Mouse (Mus musculus) hindbrain, embryonic 15.5 days (tissue): ENCODE measurements around the gene Xpa. TPM values are rescaled to one million over a fixed set of nuclear protein-coding genes. Genes with fewer than 3 reads are reported as not detected.

Source experiments
- ATAC-seq: fragments of 200-750 bp; cut with Nextera tagmentation; 2 replicates; pipeline ENCODE4 v1.8.0; 2017; ENCODE audit warnings: low read depth, moderate number of reproducible peaks, moderate TSS enrichment; ENCODE audit not compliant: low FRiP score
- H3K27ac ChIP-seq: fragments of 300-500 bp; sonication (generic); replicated peaks from 2 replicates; pipeline ENCODE4 v1.5.1; 2015; ENCODE audit warnings: mild to moderate bottlenecking, inconsistent platforms
- H3K27me3 ChIP-seq: fragments of 300-500 bp; sonication (generic); 2 replicates; pipeline ENCODE4 v1.6.1; 2015; ENCODE audit warnings: control low read depth, inconsistent platforms
- H3K36me3 ChIP-seq: fragments of 300-500 bp; sonication (generic); 2 replicates; pipeline ENCODE4 v1.6.1; 2015; ENCODE audit warnings: control low read depth, inconsistent platforms
- H3K4me1 ChIP-seq: fragments of 300-500 bp; sonication (generic); replicated peaks from 2 replicates; pipeline ENCODE4 v1.6.1; 2015; ENCODE audit warnings: control low read depth, inconsistent platforms
- H3K4me2 ChIP-seq: fragments of 300-500 bp; sonication (generic); 2 replicates; pipeline ENCODE4 v1.6.1; 2015; ENCODE audit warnings: moderate library complexity, mild to moderate bottlenecking, inconsistent platforms
- H3K4me3 ChIP-seq: fragments of 300-500 bp; sonication (generic); 2 replicates; pipeline ENCODE4 v1.5.1; 2015; ENCODE audit warnings: mild to moderate bottlenecking, inconsistent platforms
- H3K9ac ChIP-seq: fragments of 300-500 bp; sonication (generic); 2 replicates; pipeline ENCODE4 v1.6.1; 2015; ENCODE audit warnings: inconsistent platforms
- H3K9me3 ChIP-seq: fragments of 300-500 bp; sonication (generic); 2 replicates; pipeline ENCODE4 v1.6.1; 2016; ENCODE audit warnings: control low read depth, inconsistent platforms
- WGBS: fragments of 180-500 bp; shearing (Covaris S2); methylation state at CpG from one replicate; pipeline ENCODE4 v1.1.7; 2015; 5-methylcytosine and 5-hydroxymethylcytosine counted together
- polyA plus RNA-seq: library from polyadenylated mRNA; unstranded; fragments of >200 nt; fragmentation: Nextera tagmentation; extraction: Ambion mirVana; gene quantifications from 2 replicates; pipeline ENCODE4 v1.2.1, GENCODE M21; 2015

Gene Xpa
- polyA plus RNA-seq, 1 experiment from 2014 or later = 30.7 TPM

GRCm38 (mm10) chr4:46185423-46185822 is 10.7 kb downstream of the Xpa start:
- no peaks in the 10 kb centered on the region for H3K27me3 ChIP-seq
- no peak for ATAC-seq
- WGBS = 85% methylated on average over 8 of the region's 8 CpGs

GRCm38 (mm10) chr4:46182181-46182580 is 13.9 kb downstream of the Xpa start:
- no peak for ATAC-seq
- Histone ChIP-seq H3K27ac (no peak overlapping the region), H3K9ac (no peak overlapping the region), H3K4me3 (no peak overlapping the region), H3K27me3 (no peaks in the 10 kb centered on the region), H3K9me3 (no peaks in the 10 kb centered on the region), H3K4me2 (no peak overlapping the region), H3K4me1 (no peaks in the 10 kb centered on the region), H3K36me3 (peaks cover 75% of the 10 kb centered on the region)
- 91% methylated on average over 7 of the region's 7 CpGs for WGBS

More at GRCm38 (mm10) chr4:46185423-46185822, 10.7 kb downstream of the Xpa start:
- Histone ChIP-seq H3K9me3 (no peaks in the 10 kb centered on the region), H3K4me1 (no peaks in the 10 kb centered on the region), H3K4me3 (no peak overlapping the region), H3K9ac (no peak overlapping the region), H3K4me2 (no peak overlapping the region), H3K27ac (no peak overlapping the region), H3K36me3 (peaks cover 74% of the 10 kb centered on the region)

DNA sequence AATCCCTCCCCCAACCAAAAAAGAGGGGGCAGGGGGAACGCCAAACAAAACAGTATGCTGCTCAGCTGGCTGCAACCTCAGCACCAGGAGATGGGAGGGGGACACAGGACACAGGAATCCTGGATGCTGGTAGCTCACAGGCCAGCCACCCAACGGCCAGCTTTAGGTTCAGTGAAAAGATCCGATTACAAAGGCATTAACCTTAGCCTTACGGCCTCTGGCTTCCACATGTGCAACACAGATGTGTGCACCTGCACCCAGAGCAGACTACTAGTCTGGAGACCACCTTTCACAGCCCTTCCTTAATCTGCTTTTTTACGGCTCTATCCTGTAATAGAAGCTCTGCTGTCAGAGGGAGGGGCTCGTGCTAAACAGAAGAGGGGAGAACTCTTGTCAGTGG is 14.9 kb downstream of the Xpa start:
- WGBS = 79% methylated on average over 6 of the region's 6 CpGs
- no peaks in the 10 kb centered on the region for H3K4me1 ChIP-seq
- no peak overlapping the region for H3K9ac ChIP-seq
- H3K4me3 ChIP-seq = no peak overlapping the region
- H3K9me3 ChIP-seq = no peaks in the 10 kb centered on the region
- peaks cover 82% of the 10 kb centered on the region for H3K36me3 ChIP-seq
- no peaks in the 10 kb centered on the region for H3K27me3 ChIP-seq
- H3K27ac ChIP-seq = no peak overlapping the region
- no peak overlapping the region for H3K4me2 ChIP-seq
- no peak for ATAC-seq

GRCm38 (mm10) chr4:46177496-46177895 is 18.6 kb downstream of the Xpa start:
- Histone ChIP-seq H3K9ac (no peak overlapping the region), H3K4me2 (no peak overlapping the region), H3K9me3 (no peaks in the 10 kb centered on the region), H3K27ac (no peak overlapping the region), H3K4me3 (no peak overlapping the region), H3K27me3 (no peaks in the 10 kb centered on the region), H3K4me1 (no peaks in the 10 kb centered on the region), H3K36me3 (peaks cover 84% of the 10 kb centered on the region)
- WGBS = 89% methylated on average over 7 of the region's 7 CpGs
- no peak for ATAC-seq

- 80% methylated on average over 5 of the region's 5 CpGs for WGBS
- Histone ChIP-seq H3K27me3 (no peaks in the 10 kb centered on the region), H3K9me3 (no peaks in the 10 kb centered on the region), H3K9ac (no peak overlapping the region), H3K4me3 (no peak overlapping the region), H3K27ac (no peak overlapping the region), H3K36me3 (peaks cover 83% of the 10 kb centered on the region), H3K4me2 (no peak overlapping the region), H3K4me1 (no peaks in the 10 kb centered on the region)
- no peak for ATAC-seq
Measured at GRCm38 (mm10) chr4:46177018-46177417, 19.1 kb downstream of the Xpa start.

DNA sequence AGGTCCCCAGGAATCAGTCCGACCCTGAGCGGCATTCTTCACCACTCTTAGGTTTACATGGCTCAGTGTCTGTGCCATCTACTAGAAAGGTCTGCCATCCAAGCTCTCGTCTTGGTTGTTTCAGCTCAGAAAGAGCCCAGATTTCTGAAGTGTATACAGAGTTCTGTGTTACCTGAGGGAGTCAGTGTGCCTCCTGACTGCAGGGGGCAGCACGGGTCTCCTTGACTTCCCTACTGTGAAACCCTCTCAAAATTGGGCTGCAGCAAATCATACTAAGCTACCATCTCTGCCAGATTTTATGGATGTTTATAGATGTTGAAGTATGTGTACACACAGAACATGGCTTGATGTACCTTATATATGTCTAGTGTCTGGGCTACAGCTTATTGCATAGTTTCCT is 19.8 kb downstream of the Xpa start:
- H3K27ac ChIP-seq = no peak overlapping the region
- WGBS = 80% methylated on average over 4 of the region's 4 CpGs
- no peaks in the 10 kb centered on the region for H3K4me1 ChIP-seq
- no peaks in the 10 kb centered on the region for H3K27me3 ChIP-seq
- H3K4me3 ChIP-seq = no peak overlapping the region
- no peak overlapping the region for H3K9ac ChIP-seq
- no peak for ATAC-seq
- H3K4me2 ChIP-seq = no peak overlapping the region
- no peaks in the 10 kb centered on the region for H3K9me3 ChIP-seq
- H3K36me3 ChIP-seq = peaks cover 83% of the 10 kb centered on the region

DNA sequence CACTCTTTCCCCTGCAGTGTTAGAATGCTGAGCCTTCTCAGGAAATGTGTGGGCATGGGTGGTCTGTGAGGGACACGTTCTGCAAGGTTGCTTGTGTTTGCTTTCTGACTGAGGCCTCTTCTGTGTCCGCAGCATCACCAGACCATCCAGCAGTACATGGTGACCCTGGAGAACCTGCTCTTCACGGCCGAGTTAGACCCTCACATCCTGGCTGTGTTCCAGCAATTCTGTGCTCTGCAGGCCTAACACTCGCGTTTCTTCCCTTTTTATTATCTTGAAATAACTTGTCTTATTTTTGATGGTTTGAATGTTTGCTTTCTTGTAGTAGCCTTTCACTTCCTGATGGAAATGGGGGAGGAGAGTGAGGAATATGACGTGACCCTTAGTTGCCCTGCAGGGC is 24.4 kb downstream of the Xpa start:
- no peak overlapping the region for H3K4me3 ChIP-seq
- H3K36me3 ChIP-seq = peaks cover 93% of the 10 kb centered on the region
- no peak overlapping the region for H3K27ac ChIP-seq
- no peaks in the 10 kb centered on the region for H3K27me3 ChIP-seq
- H3K9ac ChIP-seq = no peak overlapping the region
- WGBS = 82% methylated on average over 7 of the region's 7 CpGs
- no peak overlapping the region for H3K4me2 ChIP-seq
- H3K4me1 ChIP-seq = no peaks in the 10 kb centered on the region
- no peak for ATAC-seq
- no peaks in the 10 kb centered on the region for H3K9me3 ChIP-seq

DNA sequence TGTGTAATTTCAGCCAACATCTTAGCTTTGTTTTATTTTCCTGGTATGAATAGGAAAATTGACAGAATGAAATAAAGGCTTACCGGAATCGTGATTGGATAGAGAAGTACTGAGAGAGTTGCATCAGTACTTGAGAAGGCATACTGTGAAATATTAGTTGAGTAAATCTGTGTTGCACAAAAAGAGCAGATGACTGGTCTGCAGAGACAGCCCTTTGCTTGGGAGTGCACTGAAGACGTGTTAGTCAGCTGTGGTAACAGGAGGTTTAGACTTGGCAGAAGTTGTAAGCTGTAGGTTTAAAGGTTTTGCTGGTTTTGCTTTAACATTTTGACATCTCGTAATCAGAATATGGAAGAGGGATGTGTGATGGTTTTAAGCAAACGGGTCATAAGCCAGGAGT is 30.3 kb downstream of the Xpa start:
- no peaks in the 10 kb centered on the region for H3K9me3 ChIP-seq
- no peak for ATAC-seq
- H3K27ac ChIP-seq = no peak overlapping the region
- H3K27me3 ChIP-seq = no peaks in the 10 kb centered on the region
- peaks cover 95% of the 10 kb centered on the region for H3K36me3 ChIP-seq
- H3K9ac ChIP-seq = no peak overlapping the region
- H3K4me2 ChIP-seq = no peak overlapping the region
- WGBS = 94% methylated on average over 5 of the region's 5 CpGs
- H3K4me1 ChIP-seq = no peaks in the 10 kb centered on the region
- no peak overlapping the region for H3K4me3 ChIP-seq

GRCm38 (mm10) chr4:46164027-46164426 is 32.1 kb downstream of the Xpa start:
- H3K9ac ChIP-seq = no peak overlapping the region
- H3K27ac ChIP-seq = no peak overlapping the region
- no peaks in the 10 kb centered on the region for H3K9me3 ChIP-seq
- ATAC-seq = no peak
- H3K4me3 ChIP-seq = no peak overlapping the region
- H3K4me2 ChIP-seq = no peak overlapping the region
- peaks cover 95% of the 10 kb centered on the region for H3K36me3 ChIP-seq
- 86% methylated on average over 2 of the region's 2 CpGs for WGBS
- H3K4me1 ChIP-seq = no peaks in the 10 kb centered on the region
- no peaks in the 10 kb centered on the region for H3K27me3 ChIP-seq

GRCm38 (mm10) chr4:46151903-46152544 is 44.1 kb downstream of the Xpa start:
- Histone ChIP-seq H3K4me1 (no peaks in the 10 kb centered on the region), H3K9me3 (no peaks in the 10 kb centered on the region), H3K27ac (no peak overlapping the region), H3K4me2 (no peak overlapping the region), H3K9ac (no peak overlapping the region), H3K36me3 (peaks cover 73% of the 10 kb centered on the region), H3K27me3 (no peaks in the 10 kb centered on the region), H3K4me3 (no peak overlapping the region)
- WGBS = 96% methylated on average over 12 of the region's 12 CpGs
- no peak for ATAC-seq

- H3K4me2 ChIP-seq = no peak overlapping the region
- no peaks in the 10 kb centered on the region for H3K9me3 ChIP-seq
- no peak overlapping the region for H3K9ac ChIP-seq
- 98% methylated on average over 1 of the region's 1 CpGs for WGBS
- H3K27me3 ChIP-seq = no peaks in the 10 kb centered on the region
- no peaks in the 10 kb centered on the region for H3K4me1 ChIP-seq
- H3K27ac ChIP-seq = no peak overlapping the region
- no peak overlapping the region for H3K4me3 ChIP-seq
- H3K36me3 ChIP-seq = peaks cover 31% of the 10 kb centered on the region
- no peak for ATAC-seq
Measured at GRCm38 (mm10) chr4:46146881-46147280, 49.2 kb downstream of the Xpa start.

DNA sequence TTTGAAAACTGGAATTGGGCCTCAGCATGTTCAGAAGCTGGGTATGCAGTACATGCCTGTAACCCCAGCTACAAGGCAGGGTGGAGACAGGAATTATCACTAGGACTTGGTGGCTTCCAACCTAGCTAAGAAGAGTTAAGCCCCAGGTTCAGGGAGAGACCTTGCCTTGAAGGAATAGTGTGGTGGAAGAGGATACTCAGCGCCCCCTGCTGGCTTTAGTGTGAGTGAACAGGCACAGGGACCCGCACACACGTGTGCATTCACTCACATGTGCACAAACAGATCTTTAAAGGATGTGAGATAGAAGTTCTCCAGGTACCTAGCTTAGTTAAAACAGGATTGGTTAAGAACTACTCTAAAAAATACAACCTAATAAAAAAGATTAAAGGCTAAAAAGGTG is 51.8 kb downstream of the Xpa start:
- Histone ChIP-seq H3K9ac (no peak overlapping the region), H3K4me3 (no peak overlapping the region), H3K4me2 (no peak overlapping the region), H3K27ac (no peak overlapping the region), H3K27me3 (no peaks in the 10 kb centered on the region), H3K9me3 (no peaks in the 10 kb centered on the region), H3K36me3 (peaks cover 14% of the 10 kb centered on the region), H3K4me1 (peaks cover 19% of the 10 kb centered on the region)
- ATAC-seq = no peak
- 74% methylated on average over 3 of the region's 3 CpGs for WGBS
